Mouse (Mus musculus): Measurements from ENCODE around the gene Tgfbi. TPM values are rescaled to one million over a fixed set of nuclear protein-coding genes. Genes with fewer than 3 reads are reported as not detected.

The Tgfbi gene
- 1 to 10 TPM in 1 of 3 experiments, under 1 TPM in 1, not detected in 1; 0.41 to 1.1 TPM for polyA plus RNA-seq (2017; shearing (Covaris generic))

DNA sequence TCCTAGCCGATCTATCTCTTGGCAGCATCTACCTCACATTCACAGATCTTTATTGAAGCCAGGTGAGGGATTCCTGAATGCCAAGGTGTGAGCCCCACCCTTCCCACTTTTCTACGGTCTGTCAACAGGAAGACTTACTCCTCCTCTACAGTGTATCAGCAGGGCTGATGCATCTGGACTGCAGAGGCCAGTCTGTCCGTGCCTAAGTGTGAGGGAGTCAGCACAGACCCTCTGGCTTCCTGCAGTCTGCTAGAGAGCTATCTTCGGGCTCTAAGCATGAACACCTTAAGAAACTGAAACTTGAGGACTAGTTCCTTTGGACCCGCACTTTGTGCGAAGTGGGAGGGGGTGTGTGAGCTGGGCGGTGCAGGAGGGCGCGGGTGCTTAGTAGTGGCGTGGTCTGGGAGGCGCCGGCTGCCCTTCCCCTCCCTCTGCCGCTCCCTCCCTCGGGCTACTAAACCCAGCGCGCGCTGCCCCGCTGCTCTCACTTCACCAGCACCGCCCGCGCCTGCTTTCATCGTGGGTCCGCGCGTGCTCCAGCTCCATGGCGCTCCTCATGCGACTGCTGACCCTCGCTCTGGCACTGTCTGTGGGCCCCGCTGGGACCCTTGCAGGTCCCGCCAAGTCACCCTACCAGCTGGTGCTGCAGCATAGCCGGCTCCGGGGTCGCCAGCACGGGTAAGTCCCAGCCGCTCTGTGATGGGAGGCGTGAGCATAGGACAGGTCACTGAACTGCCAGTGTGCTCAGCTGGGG, at the start of gene Tgfbi:
Gene Tgfbi (plus strand): TSS at position 421 of the 754 bp plus-strand sequence.
- ATAC-seq, result no peak

DNA sequence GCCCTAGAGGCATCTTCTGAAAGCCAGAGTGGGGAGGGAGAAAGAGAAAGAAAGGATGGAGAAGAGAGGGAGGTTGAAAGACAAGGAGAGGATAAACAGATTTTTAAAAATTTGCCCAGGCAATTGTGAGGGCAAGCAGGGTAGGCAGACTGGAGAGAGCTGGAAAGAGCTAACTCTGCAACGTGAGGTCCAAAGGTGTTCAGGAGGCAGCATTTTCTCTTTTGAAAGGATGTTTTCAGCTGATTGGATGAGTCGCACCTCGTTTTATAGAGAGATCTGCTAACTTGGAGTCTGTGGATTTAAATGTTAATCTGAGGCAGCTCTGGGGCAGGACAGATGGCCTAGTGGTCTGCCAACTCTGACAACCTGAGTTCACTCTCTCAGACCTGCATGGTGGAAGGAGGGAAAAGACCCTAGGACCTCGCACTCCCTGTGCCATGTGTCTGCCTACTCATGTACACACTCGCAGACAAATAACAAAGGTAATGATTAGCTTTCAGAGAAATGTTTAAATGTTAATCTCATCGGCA, 49.4 kb upstream of the Tgfbi start:
- no peak for ATAC-seq

DNA sequence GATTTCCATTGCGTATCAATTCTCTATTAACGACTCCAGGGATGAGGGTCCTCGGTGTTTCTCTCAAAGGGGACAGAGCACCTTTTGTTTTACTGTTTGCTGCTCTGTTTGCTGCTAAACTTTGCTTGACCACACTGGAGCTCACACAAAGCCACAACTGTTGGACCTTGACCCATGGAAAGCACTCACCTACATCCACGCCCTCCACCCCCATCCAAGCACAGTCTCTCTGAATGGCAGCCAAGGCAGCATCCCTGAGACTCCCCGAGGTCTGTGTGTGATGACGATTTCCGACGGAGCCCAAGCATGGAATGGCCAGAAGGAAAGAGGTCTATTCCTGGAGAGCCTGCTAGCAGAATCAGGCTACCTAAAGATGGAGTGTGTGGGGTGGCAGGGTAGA, 48.2 kb upstream of the Tgfbi start:
- ATAC-seq, result no peak

DNA sequence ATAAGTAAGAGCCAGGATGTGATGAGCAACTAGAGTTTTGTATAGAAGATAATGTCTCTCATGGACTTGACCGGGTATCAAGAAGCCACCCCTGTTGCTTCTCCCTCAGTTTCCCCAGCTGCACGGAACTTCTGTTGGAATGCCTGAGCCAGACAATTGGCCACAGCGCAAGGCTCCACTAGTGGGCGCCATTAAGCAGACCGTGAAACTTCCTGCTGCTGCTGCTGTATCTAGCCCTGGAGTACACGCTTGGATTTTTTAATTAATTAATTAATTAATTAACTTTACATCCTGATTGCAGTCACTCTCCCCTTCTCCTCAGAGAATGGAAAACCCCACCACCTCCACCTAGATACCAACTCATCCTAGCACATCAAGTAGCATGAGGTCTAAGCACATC, 46.2 kb upstream of the Tgfbi start:
- no peak for ATAC-seq

DNA sequence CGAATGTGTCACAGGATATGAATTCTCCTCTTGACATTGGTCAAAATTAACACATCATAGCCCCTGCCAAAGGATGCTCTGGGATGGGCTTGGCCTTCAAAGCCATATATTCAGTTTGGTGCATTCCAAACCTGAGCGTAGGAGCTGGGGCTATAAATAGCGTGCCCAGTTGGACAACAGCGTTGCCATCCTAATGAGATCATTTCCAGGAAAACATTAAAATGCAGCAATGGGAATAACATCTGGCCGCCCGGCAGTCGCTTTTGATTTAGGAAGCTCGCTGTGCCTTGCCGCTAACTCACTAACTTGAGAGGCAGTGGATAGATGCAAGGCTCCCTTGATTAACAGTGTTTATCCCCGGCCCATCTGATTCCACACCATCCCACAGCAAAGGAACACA, 43.0 kb upstream of the Tgfbi start:
- no peak for ATAC-seq

DNA sequence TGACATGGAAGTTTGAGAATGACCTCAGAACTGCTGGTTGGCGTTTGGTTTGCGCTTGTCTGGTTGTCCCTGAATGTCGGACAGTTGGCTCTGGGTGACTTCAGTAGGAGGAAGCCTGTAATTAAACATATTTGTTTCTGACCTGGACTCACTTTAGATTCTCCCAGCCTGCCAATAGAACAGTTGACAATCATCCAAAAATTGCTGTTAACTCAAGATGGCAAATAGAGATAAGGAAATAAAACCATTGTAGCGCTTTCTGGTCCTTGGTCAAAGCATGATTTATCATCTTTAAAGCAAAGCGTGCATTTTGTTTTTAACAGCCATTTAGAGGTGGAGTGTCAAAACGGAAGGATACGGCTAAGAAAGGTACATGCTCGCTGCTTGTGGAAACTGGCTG, 37.7 kb upstream of the Tgfbi start:
- ATAC-seq, result no peak

DNA sequence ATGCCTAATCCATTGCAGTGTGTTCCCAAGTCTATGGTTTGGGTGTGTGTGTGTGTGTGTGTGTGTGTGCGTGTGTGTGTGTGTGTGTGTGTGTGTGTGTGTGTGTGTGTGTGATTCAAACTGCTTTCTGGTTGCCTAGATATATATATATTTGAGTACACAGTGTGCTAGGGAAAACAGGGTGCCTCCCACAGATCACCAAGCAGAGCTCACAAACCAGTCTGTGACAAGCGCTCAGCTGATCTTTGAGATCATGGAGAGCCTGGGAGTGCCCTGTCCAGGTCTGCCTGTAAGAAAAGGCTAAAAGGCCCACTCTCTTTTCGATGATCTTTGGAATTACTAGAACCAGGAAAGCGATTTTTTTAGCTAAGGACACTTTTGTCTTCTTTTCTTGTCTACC, 34.2 kb upstream of the Tgfbi start:
- ATAC-seq, result no peak

DNA sequence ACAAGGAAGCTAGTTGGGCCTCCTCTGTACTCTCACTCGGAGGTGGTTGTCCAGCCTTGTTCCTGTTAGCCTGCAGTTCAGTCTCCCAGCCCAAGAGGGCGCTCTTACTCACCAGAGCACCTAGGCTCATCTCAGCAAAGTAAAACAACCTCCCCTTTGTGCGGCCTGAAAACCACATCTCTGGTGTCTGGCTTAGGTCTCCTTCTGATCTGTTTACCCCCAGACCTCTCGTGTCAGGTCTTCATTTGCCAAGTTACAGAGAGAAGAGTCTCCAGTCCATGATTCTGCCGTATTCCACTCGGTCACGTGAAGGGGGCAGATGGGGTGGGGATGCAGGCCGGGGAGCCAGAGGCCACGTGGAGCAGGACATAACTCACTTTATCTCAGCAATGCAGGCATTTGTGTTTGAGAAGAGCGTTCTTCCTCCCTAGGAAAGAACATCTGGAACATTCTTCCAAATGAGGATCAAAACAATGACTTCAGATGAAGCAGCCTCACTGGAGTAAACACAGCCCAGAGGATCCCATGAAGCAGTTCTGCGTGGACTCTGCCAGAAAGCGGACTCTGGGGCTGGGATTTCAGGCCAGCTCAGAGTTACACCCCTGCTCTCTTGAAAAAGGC, 33.5 kb upstream of the Tgfbi start:
- ATAC-seq, result no peak

DNA sequence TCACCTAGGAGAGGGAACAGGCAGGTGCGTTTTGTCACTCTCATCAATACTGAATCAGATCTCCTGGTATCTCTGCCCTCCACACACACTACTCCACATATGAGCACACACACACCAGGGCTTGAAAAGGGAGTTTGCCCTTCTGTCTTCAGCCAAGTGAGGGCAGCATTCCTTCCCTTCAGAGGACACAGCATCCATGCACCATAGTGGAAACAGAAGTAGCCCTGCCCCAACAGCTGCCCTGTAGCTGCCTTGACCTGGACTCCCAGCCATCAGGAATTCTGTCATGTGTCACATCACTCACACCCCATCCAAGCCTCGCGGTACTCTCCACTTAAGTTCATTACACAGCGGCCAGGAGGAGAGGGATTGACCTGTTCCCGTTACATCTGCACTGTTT, 31.2 kb upstream of the Tgfbi start:
- ATAC-seq, result no peak

DNA sequence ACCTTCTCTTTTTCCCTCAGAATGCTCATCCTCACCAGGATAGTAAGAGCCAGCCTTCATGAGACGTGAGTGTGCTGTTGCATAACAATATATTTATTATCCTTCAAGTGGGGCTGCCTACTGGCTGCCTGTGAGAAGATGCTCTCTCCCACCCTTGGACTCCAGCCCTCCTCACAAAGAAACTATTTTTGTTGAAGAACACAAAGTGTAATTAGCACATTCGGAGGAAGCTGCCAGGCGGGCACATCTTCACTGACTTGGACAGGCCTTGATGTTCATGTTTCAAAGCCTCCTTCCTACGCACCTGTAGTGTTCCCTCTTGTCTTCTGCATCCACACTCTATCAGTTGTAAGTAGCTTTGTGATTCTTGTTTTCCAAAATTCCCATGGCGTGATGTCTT, 28.9 kb upstream of the Tgfbi start:
- no peak for ATAC-seq

DNA sequence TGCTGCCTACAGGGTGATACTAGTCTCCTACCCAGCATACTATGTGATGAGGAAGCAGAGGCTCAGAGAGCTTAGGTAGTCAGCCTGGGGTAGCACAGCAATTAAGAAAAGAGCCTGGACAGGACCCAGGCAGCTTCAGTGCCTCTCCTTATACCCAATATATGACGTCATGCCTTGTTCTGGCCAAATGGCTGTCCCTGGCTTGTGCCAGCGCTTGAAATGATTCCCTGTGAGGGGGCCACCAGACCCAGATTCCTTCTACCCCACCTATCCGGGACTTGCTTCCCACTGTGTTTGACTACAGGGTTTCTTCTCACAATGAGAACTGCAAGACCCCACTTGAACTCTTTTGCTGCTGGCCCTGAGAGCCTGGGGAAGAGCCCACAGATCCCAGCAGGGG, 27.8 kb upstream of the Tgfbi start:
- no peak for ATAC-seq

DNA sequence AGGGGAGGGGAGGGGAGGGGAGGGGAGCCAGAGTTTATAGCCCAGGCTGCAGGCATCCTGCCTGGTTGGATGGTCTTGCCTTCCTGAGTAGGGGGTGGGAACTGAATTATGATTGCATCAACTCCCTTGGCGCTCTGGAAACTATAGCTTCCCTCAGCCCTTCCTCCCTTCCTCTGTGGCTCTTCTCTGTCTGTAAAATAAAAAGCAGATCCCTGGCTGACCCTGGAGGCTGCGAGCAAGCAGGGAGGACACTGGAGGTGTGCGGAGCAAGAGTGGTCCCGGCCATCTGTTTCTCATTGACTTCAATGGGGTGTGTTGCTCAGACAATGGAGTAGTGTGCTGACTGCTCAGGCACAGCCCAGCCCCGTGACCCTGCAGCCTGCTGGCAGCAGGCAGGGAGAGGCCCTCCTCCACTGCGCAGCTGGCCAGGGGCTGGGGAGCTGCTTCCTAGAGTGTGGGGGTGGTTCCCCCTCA, 27.3 kb upstream of the Tgfbi start:
- ATAC-seq, result no peak

DNA sequence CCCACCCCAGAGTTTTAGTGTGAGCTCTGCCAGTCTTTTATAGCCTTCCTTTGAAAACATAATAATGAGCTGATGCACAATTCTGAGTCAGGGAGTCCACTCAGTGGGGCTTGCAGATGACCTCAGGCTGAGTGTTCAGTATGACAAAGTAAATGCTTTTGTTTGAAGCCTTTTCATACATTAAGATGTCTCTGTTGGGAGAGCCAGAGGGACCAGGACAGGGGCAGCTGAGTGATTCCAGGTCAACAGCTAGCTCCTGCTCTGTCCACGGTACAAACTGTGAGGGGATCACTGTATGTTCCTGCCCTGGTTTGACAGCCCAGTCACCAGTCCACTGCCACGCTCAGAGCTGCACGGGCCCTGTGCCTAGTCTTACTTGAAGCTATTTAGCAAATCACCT, 26.6 kb upstream of the Tgfbi start:
- ATAC-seq, result no peak

DNA sequence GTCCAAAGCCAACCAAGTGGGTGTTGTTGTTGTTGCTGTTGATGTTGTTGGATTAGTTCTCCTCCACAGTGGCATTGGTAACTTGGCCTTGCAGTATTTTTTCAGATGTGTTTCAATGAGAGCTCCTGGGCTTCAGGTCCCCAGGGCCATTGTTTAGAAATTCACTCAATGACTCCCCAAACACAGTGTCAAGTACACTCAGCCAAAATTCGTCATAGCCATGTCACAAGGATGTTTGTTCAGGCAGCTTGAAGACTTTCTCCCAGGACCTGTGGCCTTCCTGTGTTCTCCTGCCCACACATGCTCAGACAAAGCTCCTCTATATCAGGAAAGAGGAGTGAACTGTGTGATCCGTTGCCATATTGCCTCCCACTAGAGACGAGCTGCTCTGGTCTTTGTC, 23.3 kb upstream of the Tgfbi start:
- ATAC-seq, result no peak

DNA sequence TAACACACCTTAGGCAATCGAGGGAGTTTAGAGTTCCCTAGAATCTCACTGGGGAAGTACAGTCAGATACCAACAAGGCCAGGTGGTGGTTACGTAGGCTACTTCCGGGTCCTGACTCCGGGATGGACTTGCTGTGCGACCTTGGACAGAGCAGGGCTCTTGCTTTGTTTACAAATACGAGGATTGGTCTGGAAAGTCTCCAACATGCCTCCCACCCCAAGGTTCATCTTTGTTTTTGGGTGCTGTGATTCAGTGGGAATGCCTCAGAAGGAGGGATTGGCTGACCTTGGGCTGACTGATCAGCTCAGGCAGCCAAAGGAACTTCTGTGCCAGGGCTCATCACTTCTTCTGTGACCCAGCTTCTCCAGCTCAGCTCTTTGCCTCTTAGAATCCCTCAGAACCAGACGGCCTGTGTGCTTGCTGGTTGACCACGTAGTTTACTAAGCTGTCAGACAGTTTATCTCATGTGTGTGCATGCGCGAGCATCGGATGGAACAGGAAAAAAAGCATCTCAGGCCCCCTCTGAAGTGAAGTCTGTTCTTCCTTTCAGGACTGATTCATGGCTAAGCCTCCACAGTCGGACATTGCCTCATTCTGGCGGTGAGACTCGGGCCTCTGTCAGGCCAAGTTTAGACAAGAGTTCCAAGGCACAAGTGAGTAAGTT, 20.7 kb upstream of the Tgfbi start:
- ATAC-seq, result no peak

DNA sequence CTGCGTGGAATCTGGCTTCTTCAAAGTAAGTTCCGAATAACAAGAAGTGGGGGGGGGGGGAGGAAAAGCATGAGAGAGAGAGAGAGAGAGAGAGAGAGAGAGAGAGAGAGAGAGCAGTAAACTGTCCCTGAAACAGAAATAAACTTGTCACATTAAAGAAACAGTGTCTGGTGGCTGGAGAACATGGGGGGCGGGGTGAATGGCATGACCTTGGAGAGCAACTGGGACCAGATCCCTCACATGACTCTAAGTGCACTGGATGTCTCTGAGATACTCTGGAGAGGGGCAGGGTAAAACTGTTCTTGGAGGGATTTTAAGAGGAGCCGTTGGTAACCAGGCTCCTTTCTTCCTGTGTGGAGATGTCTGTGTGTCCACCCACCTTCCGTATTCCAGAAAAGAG, 19.1 kb upstream of the Tgfbi start:
- no peak for ATAC-seq

DNA sequence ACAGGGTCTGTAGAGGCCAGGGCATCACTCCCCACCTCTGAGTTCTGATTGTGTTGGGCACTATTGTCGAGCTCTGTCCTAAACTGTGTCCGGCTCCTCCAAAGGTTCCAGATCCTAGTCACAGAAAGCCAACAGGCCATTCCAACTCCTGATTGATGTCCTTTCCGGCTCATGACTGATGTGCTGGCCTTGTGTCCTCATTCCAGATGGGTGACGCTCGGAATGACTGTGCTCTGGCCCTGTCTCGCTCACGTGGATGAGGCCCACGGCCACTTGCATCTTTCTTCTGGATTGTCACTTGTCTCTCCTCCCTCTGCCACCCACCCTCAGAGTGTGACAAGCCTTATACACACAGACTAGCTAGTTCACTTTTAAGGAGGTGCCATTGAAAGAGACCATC, 18.1 kb upstream of the Tgfbi start:
- no peak for ATAC-seq

DNA sequence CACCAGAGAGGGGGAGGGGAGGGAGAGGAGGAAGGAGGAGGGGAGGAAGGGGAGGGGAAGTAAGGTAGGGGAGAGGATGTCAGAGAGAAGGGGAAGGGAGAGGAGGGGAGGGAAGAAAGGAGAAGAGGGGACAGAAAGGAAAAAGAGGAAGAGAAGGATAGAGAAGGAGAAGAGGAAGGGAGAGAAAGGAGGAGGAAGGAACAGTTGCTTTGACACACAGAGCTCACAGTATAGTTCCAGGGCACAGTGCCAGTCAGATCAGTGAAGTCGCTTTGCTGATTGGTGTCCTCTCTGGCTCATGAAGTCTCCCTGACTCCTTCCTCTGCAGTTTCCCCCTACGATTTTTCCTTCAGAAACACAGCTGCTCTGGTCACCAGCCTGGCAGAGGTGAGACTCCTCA, 17.4 kb upstream of the Tgfbi start:
- no peak for ATAC-seq

DNA sequence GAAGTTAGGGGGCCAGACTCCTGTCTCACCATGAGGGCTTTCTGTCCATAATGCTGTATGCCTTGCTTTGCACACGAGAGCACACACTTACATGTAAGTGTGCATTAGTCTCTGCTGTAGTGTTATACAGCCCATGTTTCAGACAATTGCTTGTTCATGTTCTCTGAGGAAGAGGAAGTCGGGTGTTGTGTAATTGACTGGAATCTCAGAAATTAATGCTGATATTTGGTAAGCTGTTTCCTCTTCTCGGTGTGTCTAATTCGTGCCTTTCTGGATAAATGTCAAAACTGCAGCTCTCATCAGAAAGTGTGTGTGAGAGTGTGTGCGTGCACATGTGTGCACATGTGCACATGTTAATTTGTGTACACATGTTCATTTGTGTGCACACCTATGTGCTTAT, 16.1 kb upstream of the Tgfbi start:
- ATAC-seq, result no peak

DNA sequence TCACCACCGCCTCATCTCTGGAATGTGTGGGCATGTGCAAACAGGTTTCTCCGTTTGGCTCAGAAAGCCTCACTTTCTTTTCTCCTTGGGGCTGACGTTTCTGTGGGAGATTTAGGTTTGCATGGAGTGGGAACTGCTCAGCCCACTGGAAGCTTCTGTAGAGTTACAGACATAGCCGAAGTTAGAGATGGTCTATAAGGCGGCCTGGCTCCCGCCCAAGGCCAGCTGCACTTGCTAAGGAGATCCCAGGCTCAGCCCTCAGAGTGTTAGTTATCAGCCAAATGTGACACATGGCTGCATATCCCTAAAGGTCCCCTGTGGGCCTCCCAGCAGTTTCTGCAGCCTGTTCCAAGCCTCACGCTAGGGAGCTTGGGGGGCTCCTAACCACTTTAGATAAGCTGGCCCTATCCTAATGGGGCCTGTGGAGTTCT, 15.3 kb upstream of the Tgfbi start:
- no peak for ATAC-seq

DNA sequence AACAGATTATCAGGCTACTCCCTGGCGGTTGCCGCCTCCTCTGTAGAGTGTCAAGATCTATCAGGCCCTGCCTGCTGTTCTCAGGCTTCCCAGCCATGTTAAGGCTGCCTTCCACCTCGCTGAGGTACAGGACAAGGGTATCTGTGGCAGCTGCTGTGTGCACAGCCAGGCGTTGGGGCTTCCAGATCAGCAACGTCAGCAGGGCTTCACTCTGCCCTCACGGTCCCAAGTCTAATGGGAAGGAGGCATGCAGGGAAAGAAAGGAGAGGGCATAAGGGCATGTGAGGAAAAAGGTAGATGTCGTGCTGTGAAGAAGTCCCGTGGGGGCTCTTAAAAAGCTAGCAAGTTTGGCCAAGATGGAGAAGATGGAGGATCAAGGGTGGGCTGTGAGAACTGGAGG, 14.1 kb upstream of the Tgfbi start:
- no peak for ATAC-seq

DNA sequence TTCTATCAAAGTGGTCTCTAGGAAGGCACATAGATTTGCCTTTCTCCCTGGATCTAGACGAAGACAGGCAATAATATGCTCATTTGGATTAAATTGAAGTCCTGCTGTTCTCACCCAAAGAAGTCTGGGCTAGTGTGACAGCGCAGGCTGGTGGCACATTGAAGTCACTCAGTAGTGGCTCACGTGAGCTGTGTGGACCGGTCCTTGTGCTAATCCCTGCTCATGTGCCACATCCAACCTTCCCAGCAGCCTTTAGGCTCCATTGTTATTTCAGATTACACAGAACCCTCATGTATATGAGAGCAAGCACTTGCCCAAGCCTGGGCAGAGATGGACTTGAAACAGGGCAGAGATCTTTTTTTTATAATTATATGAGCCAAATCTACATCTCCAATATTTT, 12.0 kb upstream of the Tgfbi start:
- no peak for ATAC-seq

DNA sequence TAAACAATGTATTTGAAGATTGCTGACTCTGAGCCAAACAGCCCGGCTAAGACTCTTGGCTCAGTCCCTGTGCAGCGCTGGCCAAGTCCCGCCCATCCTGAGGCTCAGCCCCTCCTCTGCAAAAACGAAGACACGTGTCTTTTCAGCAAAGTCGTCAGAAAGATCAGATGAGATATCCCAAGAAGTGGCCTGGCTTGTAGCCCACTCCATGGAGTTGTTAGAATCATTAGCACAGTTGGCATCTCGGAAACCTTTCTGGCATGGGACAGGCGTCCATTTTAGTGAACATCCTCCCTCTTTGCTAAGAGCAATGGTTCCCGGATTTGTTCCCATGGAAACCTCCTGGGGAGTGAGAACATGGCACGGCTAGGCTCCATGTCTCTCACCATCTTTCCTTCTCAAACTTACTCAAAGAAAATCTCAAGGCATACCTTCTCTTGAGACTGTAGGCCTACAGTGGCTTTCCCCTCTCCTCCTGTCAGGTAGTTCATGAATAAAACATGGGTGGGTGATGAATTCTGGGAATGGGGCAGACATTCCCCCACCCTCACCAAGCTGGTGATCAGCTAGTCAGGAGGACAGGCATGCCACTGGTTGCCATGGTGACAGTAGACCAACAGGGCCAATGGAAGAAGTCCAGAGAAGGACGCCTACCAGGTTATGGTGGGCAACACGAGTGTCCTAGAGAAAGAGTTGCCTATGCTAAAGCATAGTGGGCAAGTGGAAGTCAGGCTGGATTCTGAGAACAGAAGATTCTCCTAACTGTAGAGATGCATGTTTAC, 11.3 kb upstream of the Tgfbi start:
- ATAC-seq, result no peak
